Mouse (Mus musculus) CH12.LX (cell line): ENCODE measurements around the gene Ins2. TPM values are rescaled to one million over a fixed set of nuclear protein-coding genes. Genes with fewer than 3 reads are reported as not detected.

Experiments used
- DNase-seq: peaks from one replicate; pipeline ENCODE4 v3.0.0-alpha.2; 2013; ENCODE audit errors: extremely low read depth
- H3K27ac ChIP-seq: 2 replicates; pipeline ENCODE4 v1.5.1; 2012; ENCODE audit warnings: low read depth, mild to moderate bottlenecking, control low read depth, moderate library complexity; ENCODE audit not compliant: insufficient read depth
- H3K27me3 ChIP-seq: replicated peaks from 2 replicates; pipeline ENCODE3; 2012; ENCODE audit warnings: inconsistent platforms
- H3K36me3 ChIP-seq, 2 experiments: replicated peaks in 1 of 2; 2 replicates each; pipeline versions ENCODE3 to v1.6.1; 2012; ENCODE audit warnings: inconsistent platforms in 1 of 2, low read length in 1 of 2, mild to moderate bottlenecking in 1 of 2, mixed read lengths in 1 of 2, moderate library complexity in 1 of 2; ENCODE audit not compliant: control insufficient read depth in 1 of 2, insufficient read depth in 1 of 2
- H3K4me1 ChIP-seq, 2 experiments: 2 replicates each; pipeline ENCODE4 v1.6.1; 2012; ENCODE audit warnings: inconsistent platforms in 1 of 2, moderate library complexity in 1 of 2; ENCODE audit not compliant: insufficient read depth in 2 of 2, control insufficient read depth in 1 of 2
- H3K4me2 ChIP-seq: 2 replicates; pipeline ENCODE4 v1.6.1; 2012; ENCODE audit warnings: low read depth, mild to moderate bottlenecking, control low read depth; ENCODE audit not compliant: poor library complexity, insufficient read depth, severe bottlenecking
- H3K4me3 ChIP-seq, 3 experiments: fragments of 150-350 bp in 1 of 3; sonication (generic) in 1 of 3; replicated peaks in 1 of 3; 2 replicates each; pipeline versions ENCODE3 to v1.5.1; 2011 to 2012; ENCODE audit warnings: low read depth in 2 of 3, low read length in 2 of 3, mild to moderate bottlenecking in 2 of 3, moderate library complexity in 2 of 3, control low read depth in 1 of 3, improper control_type of control experiment in 1 of 3, inconsistent platforms in 1 of 3, mixed read lengths in 1 of 3; ENCODE audit not compliant: poor library complexity in 1 of 3
- H3K79me2 ChIP-seq: replicated peaks from 2 replicates; pipeline ENCODE4 v1.6.1; 2012; ENCODE audit warnings: mild to moderate bottlenecking, moderate library complexity; ENCODE audit not compliant: control insufficient read depth, poor library complexity, insufficient read depth, severe bottlenecking; ENCODE audit errors: extremely low read depth
- H3K9ac ChIP-seq: 2 replicates; pipeline ENCODE4 v1.6.1; 2012; ENCODE audit warnings: low read depth, mild to moderate bottlenecking, control low read depth, moderate library complexity; ENCODE audit not compliant: insufficient read depth
- H3K9me3 ChIP-seq: replicated peaks from 2 replicates; pipeline ENCODE3; 2012; ENCODE audit warnings: low read length, inconsistent platforms, mixed read lengths
- BHLHE40 ChIP-seq: IDR thresholded peaks from 2 replicates; pipeline ENCODE4 v1.6.1; 2011; ENCODE audit warnings: mild to moderate bottlenecking, low read depth, low read length, improper control_type of control experiment
- CHD1 ChIP-seq: IDR thresholded peaks from 2 replicates; pipeline ENCODE4 v1.6.1; 2012; ENCODE audit warnings: low read depth, low read length, improper control_type of control experiment, inconsistent platforms
- CTCF ChIP-seq, 2 experiments: IDR thresholded peaks in 1 of 2; conservative IDR thresholded peaks in 1 of 2; 2 replicates each; pipeline ENCODE4 v1.5.1; 2011 to 2012; ENCODE audit warnings: low read depth in 2 of 2, low read length in 2 of 2, improper control_type of control experiment in 1 of 2, inconsistent platforms in 1 of 2, mild to moderate bottlenecking in 1 of 2, moderate library complexity in 1 of 2
- EP300 ChIP-seq: IDR thresholded peaks from 2 replicates; pipeline ENCODE4 v1.6.1; 2011; ENCODE audit warnings: low read length, improper control_type of control experiment
- GABPA ChIP-seq: IDR thresholded peaks from 2 replicates; pipeline ENCODE4 v1.6.1; 2012; ENCODE audit warnings: low read depth, low read length, improper control_type of control experiment, inconsistent platforms; ENCODE audit not compliant: insufficient replicate concordance
- MAZ ChIP-seq: IDR thresholded peaks from 2 replicates; pipeline ENCODE4 v1.6.1; 2012; ENCODE audit warnings: low read depth, mild to moderate bottlenecking, inconsistent platforms, low read length, improper control_type of control experiment, moderate library complexity
- MEF2A ChIP-seq: IDR thresholded peaks from 2 replicates; pipeline ENCODE4 v1.6.1; 2014; ENCODE audit warnings: low read depth, mild to moderate bottlenecking, inconsistent platforms, low read length, improper control_type of control experiment, borderline replicate concordance
- MXI1 ChIP-seq: IDR thresholded peaks from 2 replicates; pipeline ENCODE4 v1.6.1; 2011; ENCODE audit warnings: mild to moderate bottlenecking, low read depth, low read length, improper control_type of control experiment
- MYC ChIP-seq: IDR thresholded peaks from 2 replicates; pipeline ENCODE4 v1.6.1; 2011; ENCODE audit warnings: low read depth, mild to moderate bottlenecking, improper control_type of control experiment, low read length
- NRF1 ChIP-seq: IDR thresholded peaks from 2 replicates; pipeline ENCODE4 v1.6.1; 2014; ENCODE audit warnings: low read depth, mild to moderate bottlenecking, inconsistent platforms, low read length, improper control_type of control experiment, moderate library complexity
- RCOR1 ChIP-seq: conservative IDR thresholded peaks from 2 replicates; pipeline ENCODE4 v1.6.1; 2012; ENCODE audit warnings: low read depth, mild to moderate bottlenecking, inconsistent platforms, low read length, improper control_type of control experiment
- TBP ChIP-seq: conservative IDR thresholded peaks from 2 replicates; pipeline ENCODE4 v1.6.1; 2011; ENCODE audit warnings: low read depth, low read length, improper control_type of control experiment
- TCF12 ChIP-seq: IDR thresholded peaks from 2 replicates; pipeline ENCODE4 v1.6.1; 2014; ENCODE audit warnings: low read depth, mild to moderate bottlenecking, inconsistent platforms, low read length, improper control_type of control experiment
- USF1 ChIP-seq: IDR thresholded peaks from 2 replicates; pipeline ENCODE4 v1.6.1; 2014; ENCODE audit warnings: low read depth, mild to moderate bottlenecking, inconsistent platforms, low read length, improper control_type of control experiment
- USF2 ChIP-seq: conservative IDR thresholded peaks from 2 replicates; pipeline ENCODE4 v1.6.1; 2011; ENCODE audit warnings: low read depth, low read length, improper control_type of control experiment
- ZKSCAN1 ChIP-seq: IDR thresholded peaks from 2 replicates; pipeline ENCODE4 v1.6.1; 2012; ENCODE audit warnings: low read depth, inconsistent platforms, low read length, improper control_type of control experiment, borderline replicate concordance
- ZNF384 ChIP-seq: IDR thresholded peaks from 2 replicates; pipeline ENCODE4 v1.6.1; 2012; ENCODE audit warnings: low read depth, low read length, improper control_type of control experiment, inconsistent platforms
- dilution Hi-C: fragments of 300-500 bp; cut with MboI; formaldehyde crosslinking; loops from 2 replicates; pipeline ENCODE4 v1.14.3; 2020; ENCODE audit warnings: low sequenced_read_pairs; ENCODE audit not compliant: extremely low pct_unique_long_range_greater_than_20kb, extremely low pct_ligation_motif_present
- in situ Hi-C: fragments of 300-500 bp; cut with MboI; formaldehyde crosslinking; loops from 3 replicates; pipeline ENCODE4 v1.14.3; 2019; ENCODE audit warnings: low sequenced_read_pairs, low pct_ligation_motif_present, low pct_unique_long_range_greater_than_20kb, mixed read lengths
- polyA plus RNA-seq: library from polyadenylated mRNA; unstranded; fragments of >175 nt; gene quantifications from 2 replicates; pipeline ENCODE4 v1.2.1, GENCODE M21; 2012; ENCODE audit warnings: low read depth; ENCODE audit not compliant: insufficient read length
- total RNA-seq, 2 experiments: library from RNA; depleted of rRNA; stranded (reverse); fragments of 300-350 nt in 1 of 2; fragments of >200 nt in 1 of 2; gene quantifications; 2 replicates each; pipeline ENCODE4 v1.2.3; 2012 to 2014

Gene Ins2
- total and polyA plus RNA-seq, 3 experiments = not detected

DNA sequence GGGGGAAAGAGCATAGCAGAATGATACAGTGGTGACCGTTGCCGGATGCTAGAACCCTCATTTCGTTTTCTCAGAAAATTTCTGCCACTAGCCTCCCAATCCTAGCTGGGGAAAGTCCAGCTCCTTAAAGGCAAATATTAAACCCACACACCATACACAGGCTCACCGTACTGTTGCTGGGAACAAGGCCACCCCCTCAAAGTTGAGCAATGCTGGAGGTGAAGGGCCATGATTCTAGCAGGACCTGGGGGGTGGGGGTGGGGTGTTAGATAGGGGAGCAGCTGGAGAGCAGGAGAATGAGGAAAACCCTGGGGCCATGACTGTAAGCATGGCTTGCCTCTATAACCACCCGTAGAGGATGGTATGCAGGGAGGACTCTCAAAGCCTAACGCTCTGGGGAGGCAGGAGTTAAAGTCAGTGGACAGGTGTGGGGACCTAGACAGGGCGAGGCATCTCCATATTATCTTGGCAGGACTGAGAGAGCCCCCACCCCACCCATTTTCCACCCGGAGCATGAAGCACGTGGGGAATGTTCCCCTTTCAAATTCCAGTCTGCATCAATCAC lies 78.6 kb downstream of the Ins2 start:
- H3K4me2 ChIP-seq = no peak overlapping the region
- TF ChIP-seq GABPA (no peak), NRF1 (no peak)
- in situ Hi-C loops (no loop called here), dilution Hi-C loops (no loop called here)
- H3K27me3 ChIP-seq = peaks cover 61% of the 10 kb centered on the region
- H3K4me1 ChIP-seq = no peaks in the 10 kb centered on the region
- H3K27ac ChIP-seq = no peak overlapping the region
- DNase-seq = no peak
- H3K4me3 ChIP-seq = no peak overlapping the region
- no peaks in the 10 kb centered on the region for H3K36me3 ChIP-seq
- H3K9ac ChIP-seq = no peak overlapping the region
- H3K79me2 ChIP-seq = no peaks in the 10 kb centered on the region
- peaks cover 21% of the 10 kb centered on the region for H3K9me3 ChIP-seq

DNA sequence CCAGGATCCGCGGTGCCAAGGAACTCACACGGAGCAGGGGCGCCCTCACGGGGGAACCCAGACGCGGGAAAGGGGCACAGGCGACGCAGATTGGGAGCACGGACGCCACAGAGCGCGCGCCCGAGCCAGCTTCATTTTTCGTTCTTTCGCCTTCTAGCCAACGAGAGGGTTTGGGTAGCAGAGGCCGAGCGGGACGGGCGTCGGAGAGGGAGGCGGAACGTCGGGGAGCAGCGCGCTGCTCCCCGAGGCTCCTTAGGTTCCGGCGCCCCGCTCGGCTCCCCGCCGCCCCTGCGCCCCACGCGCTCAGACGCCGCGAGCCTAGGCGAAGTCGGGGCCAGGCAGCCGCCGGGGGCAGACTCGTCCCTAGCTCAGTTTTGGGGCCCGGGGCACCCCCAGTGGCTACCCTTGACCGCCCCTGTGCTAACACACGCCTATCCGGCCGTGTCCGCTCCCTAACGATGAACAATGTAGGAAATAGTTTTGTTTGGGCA lies 79.2 kb downstream of the Ins2 start:
- Histone ChIP-seq H3K9ac (no peak overlapping the region), H3K79me2 (no peaks in the 10 kb centered on the region), H3K4me2 (no peak overlapping the region), H3K27me3 (peaks cover 61% of the 10 kb centered on the region), H3K27ac (no peak overlapping the region), H3K9me3 (peaks cover 19% of the 10 kb centered on the region), H3K4me3 (no peak overlapping the region), H3K4me1 (no peaks in the 10 kb centered on the region), H3K36me3 (no peaks in the 10 kb centered on the region)
- dilution Hi-C loops = no loop called here
- no peak for DNase-seq
- in situ Hi-C loops = no loop called here
- TF ChIP-seq MEF2A = no peak
- TF ChIP-seq USF2 = no peak
- TF ChIP-seq CTCF (conservative IDR thresholded peaks at IDR 0.05 in 1 of 2, IDR thresholded peaks at IDR 0.05 in 1 of 2; ENCODE audit: low read depth in 2 of 2, low read length in 2 of 2) = no peak
- no peak for TF ChIP-seq TBP
- no peak for TF ChIP-seq RCOR1
- no peak for TF ChIP-seq BHLHE40
- TF ChIP-seq GABPA = no peak
- no peak for TF ChIP-seq MXI1
- TF ChIP-seq MAZ = no peak
- TF ChIP-seq ZNF384 = no peak
- no peak for TF ChIP-seq USF1
- no peak for TF ChIP-seq MYC
- TF ChIP-seq ZKSCAN1 = no peak
- no peak for TF ChIP-seq EP300
- TF ChIP-seq CHD1 = no peak
- TF ChIP-seq TCF12 = no peak
